Mouse (Mus musculus) ES-Bruce4 (cell line): Measurements from ENCODE around the gene Cyren. TPM values are rescaled to one million over a fixed set of nuclear protein-coding genes. Genes with fewer than 3 reads are reported as not detected.

ENCODE experiments used
- H3K27ac ChIP-seq: 2 replicates; pipeline ENCODE4 v1.5.1; 2012; ENCODE audit warnings: low read length, inconsistent platforms; ENCODE audit not compliant: insufficient read depth
- H3K27me3 ChIP-seq: 2 replicates; pipeline ENCODE4 v1.6.1; 2012; ENCODE audit warnings: mild to moderate bottlenecking, low read length, inconsistent platforms; ENCODE audit not compliant: control insufficient read depth, poor library complexity, insufficient read depth, severe bottlenecking
- H3K36me3 ChIP-seq: 2 replicates; pipeline ENCODE4 v1.6.1; 2012; ENCODE audit warnings: inconsistent platforms, mild to moderate bottlenecking, low read length, moderate library complexity; ENCODE audit not compliant: control insufficient read depth, poor library complexity, insufficient read depth, severe bottlenecking
- H3K4me1 ChIP-seq: one replicate; pipeline ENCODE4 v1.8.1; 2011; ENCODE audit warnings: low read length; ENCODE audit not compliant: control insufficient read depth, insufficient read depth
- H3K4me3 ChIP-seq: 2 replicates; pipeline ENCODE4 v1.5.1; 2011; ENCODE audit warnings: low read depth, mild to moderate bottlenecking, low read length
- H3K9ac ChIP-seq: 2 replicates; pipeline ENCODE4 v1.6.1; 2012; ENCODE audit warnings: low read depth, mild to moderate bottlenecking, inconsistent platforms; ENCODE audit not compliant: poor library complexity, severe bottlenecking
- H3K9me3 ChIP-seq: replicated peaks from 2 replicates; pipeline ENCODE4 v1.6.1; 2012; ENCODE audit warnings: mild to moderate bottlenecking, low read length, inconsistent platforms; ENCODE audit not compliant: control insufficient read depth, poor library complexity, insufficient read depth, severe bottlenecking
- CTCF ChIP-seq: IDR thresholded peaks from one replicate; pipeline ENCODE4 v1.8.1; 2011; ENCODE audit warnings: low read depth, low read length
- EP300 ChIP-seq: IDR thresholded peaks from 2 replicates; pipeline ENCODE4 v1.6.1; 2011; ENCODE audit warnings: low read depth, low read length; ENCODE audit not compliant: insufficient read depth
- POLR2A ChIP-seq: IDR thresholded peaks from one replicate; pipeline ENCODE4 v1.8.1; 2011; ENCODE audit warnings: low read length; ENCODE audit not compliant: insufficient read depth
- polyA plus RNA-seq: library from polyadenylated mRNA; stranded (reverse); fragments of >200 nt; gene quantifications from 2 replicates; pipeline ENCODE4 v1.2.4, GENCODE M21; 2011; ENCODE audit warnings: low read depth; ENCODE audit not compliant: missing spikeins, insufficient read depth, insufficient read length

Gene Cyren
- polyA plus RNA-seq, 1 experiment, result 9.7 TPM

DNA sequence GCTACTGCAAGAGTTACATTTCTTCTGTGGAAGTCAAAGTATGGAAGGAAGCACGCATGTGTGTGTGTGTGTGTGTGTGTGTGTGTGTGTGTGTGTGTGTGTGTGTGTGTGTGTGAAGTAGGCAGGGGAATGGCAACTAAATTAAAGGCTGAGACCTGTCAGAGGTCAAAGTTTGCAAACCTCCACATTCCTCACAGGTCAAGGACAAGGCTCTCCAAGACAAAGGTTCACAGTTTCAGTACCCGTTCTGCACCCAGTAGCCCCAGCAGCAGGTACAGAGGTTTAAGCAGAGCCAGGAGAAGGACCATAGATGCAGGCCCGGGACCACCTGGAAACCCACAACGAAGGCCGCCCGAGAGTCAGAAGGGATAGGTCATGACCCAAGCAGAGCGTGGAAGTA, 41.3 kb upstream of the Cyren start:
- H3K27ac ChIP-seq, result no peak overlapping the region
- H3K4me1 ChIP-seq, result peaks cover 5% of the 10 kb centered on the region
- H3K9ac ChIP-seq, result no peak overlapping the region
- TF ChIP-seq EP300, result no peak
- no peak for TF ChIP-seq CTCF
- no peaks in the 10 kb centered on the region for H3K9me3 ChIP-seq
- no peaks in the 10 kb centered on the region for H3K36me3 ChIP-seq
- no peaks in the 10 kb centered on the region for H3K27me3 ChIP-seq
- no peak overlapping the region for H3K4me3 ChIP-seq

DNA sequence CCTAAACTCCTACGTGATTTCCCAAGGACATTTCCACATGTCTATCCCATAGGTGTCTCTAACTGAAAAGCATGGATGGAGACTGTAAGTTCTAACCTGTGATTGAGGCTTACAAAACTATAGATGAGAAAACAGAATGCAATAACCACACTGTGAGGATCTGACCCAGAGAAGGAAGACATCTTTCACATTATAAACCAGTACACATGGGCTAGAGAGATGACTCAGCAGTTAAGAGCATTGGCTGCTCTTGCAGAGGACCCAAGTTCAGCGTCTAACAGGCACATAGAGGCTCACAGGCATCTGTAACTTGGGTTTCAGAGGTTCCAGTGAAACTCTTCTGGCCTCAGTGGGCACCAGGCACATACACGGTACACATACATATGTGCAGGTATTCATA, 36.6 kb upstream of the Cyren start:
- no peak for TF ChIP-seq EP300
- no peak for TF ChIP-seq CTCF
- TF ChIP-seq POLR2A, result no peak
- Histone ChIP-seq H3K4me1 (peaks cover 2% of the 10 kb centered on the region), H3K9me3 (no peaks in the 10 kb centered on the region), H3K27ac (no peak overlapping the region), H3K4me3 (no peak overlapping the region), H3K9ac (no peak overlapping the region), H3K27me3 (no peaks in the 10 kb centered on the region), H3K36me3 (no peaks in the 10 kb centered on the region)

DNA sequence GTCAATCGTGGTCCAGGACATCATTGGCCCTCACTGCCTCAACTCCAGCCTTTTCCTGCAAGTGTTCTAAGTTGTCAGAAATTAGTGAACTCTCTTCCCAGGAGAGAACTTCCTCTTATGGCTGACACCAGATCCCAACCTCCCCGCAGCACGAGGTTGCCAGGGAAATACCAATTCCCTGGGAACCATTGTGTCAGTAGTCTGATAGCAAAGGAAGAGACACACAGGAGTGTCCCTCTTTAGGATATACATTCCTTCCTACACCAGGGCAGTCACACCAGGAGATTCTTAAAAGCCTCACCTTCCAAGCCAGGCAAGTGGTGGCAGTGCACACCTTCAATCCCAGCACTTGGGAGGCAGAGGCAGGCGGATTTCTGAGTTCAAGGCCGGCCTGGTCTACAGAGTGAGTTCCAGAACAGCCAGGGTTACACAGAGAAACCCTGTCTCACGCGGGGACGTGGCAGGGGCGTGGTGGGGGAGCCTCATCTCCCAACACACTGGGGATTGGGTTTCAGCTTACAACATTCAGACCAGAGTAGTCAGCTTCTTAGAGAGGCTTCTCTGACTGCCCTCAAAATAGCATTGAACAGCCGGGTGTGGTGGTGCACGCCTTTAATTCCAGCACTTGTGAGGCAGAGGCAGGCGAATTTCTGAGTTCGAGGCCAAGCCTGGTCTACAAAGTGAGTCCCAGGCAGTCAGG, 35.6 kb upstream of the Cyren start:
- Histone ChIP-seq H3K4me3 (no peak overlapping the region), H3K27me3 (no peaks in the 10 kb centered on the region), H3K9ac (no peak overlapping the region), H3K27ac (no peak overlapping the region), H3K36me3 (no peaks in the 10 kb centered on the region; the same call in 1 of the 2 replicates), H3K9me3 (no peaks in the 10 kb centered on the region), H3K4me1 (peaks cover 2% of the 10 kb centered on the region)
- TF ChIP-seq EP300, result no peak
- TF ChIP-seq CTCF, result no peak
- TF ChIP-seq POLR2A, result no peak

DNA sequence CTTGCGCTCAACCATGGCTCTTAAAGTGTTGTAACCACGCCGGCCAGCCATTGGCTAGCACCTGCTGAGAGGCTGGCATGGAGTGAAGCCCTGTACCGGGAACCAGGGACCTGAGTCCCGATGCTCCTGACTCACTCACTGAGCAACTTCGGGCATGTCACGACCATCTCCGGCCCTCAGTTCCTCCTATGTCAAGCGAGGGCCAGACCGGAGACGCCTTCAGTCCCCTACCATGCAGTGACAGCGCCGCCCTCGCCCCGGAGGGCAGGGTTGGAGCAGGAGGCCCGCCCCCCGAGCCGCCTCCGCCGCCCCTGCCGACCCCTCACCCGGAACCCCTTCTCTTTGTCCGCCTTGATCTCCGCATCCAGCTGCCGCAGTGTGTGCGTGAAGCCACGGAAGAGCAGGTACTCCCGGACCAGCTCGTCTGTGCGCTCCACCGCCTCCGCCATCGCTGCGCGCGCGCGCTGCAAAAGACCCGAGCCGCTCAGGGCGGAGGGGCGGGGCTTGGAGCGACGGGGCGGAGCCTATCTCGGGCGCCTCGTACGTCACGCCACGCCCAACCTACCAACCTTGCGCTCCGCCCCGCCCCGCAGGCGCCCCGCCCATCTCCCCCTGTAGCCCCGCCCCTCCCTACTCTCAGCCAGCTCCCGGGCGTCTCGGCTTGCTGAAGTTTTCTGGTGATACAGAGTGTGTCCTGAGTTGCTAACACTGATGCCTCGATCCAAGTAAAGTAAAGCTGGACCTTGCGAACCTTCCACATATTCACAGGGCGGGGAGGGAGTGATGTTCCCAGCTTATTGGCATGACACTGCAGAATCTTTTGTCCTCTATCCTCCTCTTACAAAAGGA, 32.7 kb upstream of the Cyren start, which contains the start of gene Wdr91:
Wdr91 (minus strand) TSS at position 506 of the 849 bp plus-strand sequence.
- peak within 1 kb of the TSS; percentile 82 for H3K4me3 ChIP-seq
- H3K27me3 ChIP-seq, result no peaks in the 10 kb centered on the region
- H3K9me3 ChIP-seq, result no peaks in the 10 kb centered on the region
- H3K9ac ChIP-seq, result peak within 1 kb of the TSS; percentile 71
- peaks cover 19% of the 10 kb centered on the region for H3K36me3 ChIP-seq
- H3K27ac ChIP-seq, result peak within 1 kb of the TSS; percentile 76
- TF ChIP-seq CTCF, result no peak
- TF ChIP-seq POLR2A, result peak; percentile 68
- peaks cover 2% of the 10 kb centered on the region for H3K4me1 ChIP-seq

DNA sequence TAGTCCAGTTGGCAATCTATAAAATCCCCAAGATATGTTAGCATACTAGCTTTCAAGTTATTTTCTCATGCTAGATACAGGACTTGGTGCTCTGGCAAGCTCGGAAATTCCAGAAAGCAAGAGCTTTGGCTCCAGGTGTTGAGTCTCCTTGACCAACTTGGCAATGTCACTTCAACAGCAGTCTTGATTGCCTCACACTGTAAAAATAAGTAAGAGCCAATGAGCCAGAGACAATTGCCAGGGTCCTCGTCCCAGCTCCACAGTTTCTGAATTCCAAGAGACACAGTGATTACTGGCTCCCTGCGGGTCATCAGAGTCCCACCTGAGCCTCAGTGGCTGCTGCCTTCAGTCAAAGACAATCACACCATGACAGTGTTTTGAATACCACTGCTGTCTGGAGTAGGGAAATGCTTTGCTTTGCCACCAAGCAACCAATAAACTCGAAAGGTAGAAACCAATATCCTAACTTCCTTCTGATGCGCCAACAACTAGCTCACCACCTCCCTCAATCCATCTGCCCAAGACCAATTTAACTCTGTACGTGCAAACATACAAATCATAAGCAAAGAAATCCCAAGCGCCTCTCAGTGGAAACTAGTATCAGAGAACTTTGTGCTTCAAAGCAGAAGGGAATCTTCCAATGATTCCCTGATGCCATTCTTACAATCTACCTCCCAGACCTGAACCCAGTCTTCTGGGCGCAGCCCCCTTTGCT, 31.9 kb upstream of the Cyren start:
- no peak overlapping the region for H3K27ac ChIP-seq

DNA sequence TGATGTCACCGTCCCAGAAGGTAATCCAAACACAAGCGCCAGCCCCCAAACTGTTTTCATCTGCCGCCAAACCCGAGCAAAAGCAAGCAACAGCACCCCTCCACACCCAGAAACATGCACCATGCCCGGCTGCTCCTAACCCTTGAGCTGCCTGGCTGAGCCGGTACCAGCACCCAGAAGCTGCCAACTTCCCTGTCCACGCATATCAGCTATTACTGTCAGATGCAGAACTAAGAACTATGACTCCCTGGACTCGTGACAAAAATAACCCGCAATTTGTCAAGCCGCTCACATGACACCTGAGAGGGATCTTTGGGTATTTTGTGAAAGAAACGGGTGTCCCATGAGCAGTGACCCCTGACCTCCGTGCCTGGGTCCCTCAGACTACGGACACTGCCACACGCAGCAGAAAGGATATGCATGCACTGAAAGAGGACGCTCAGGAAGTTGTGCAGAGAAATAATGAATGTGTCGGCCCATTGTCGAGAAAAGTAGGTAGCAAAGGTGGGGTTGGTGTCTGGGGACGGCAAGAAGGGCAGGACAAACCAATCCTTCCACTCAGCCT, 29.9 kb upstream of the Cyren start:
- Histone ChIP-seq H3K4me3 (no peak overlapping the region), H3K27ac (no peak overlapping the region), H3K4me1 (peaks cover 2% of the 10 kb centered on the region), H3K27me3 (no peaks in the 10 kb centered on the region), H3K36me3 (peaks cover 23% of the 10 kb centered on the region), H3K9ac (no peak overlapping the region), H3K9me3 (no peaks in the 10 kb centered on the region)
- no peak for TF ChIP-seq POLR2A
- TF ChIP-seq CTCF, result no peak
- no peak for TF ChIP-seq EP300

More for the DNA sequence above, 31.9 kb upstream of the Cyren start:
- Histone ChIP-seq H3K27me3 (no peaks in the 10 kb centered on the region), H3K36me3 (peaks cover 21% of the 10 kb centered on the region), H3K4me3 (peak overlapping the region; percentile 82), H3K4me1 (peaks cover 2% of the 10 kb centered on the region), H3K9me3 (no peaks in the 10 kb centered on the region), H3K9ac (peak overlapping the region; percentile 71)
- TF ChIP-seq CTCF (no peak), EP300 (no peak), POLR2A (no peak)
